Mouse (Mus musculus) megakaryocyte-erythroid progenitor cell, adult 5-6 weeks (primary cell): ENCODE measurements around the gene Filip1. TPM values are rescaled to one million over a fixed set of nuclear protein-coding genes. Genes with fewer than 3 reads are reported as not detected.

Experiments
- ATAC-seq: replicated peaks from 2 replicates; pipeline ENCODE4 v1.8.0; 2016; ENCODE audit warnings: mild to moderate bottlenecking, inconsistent platforms; ENCODE audit not compliant: severe bottlenecking, poor library complexity, low FRiP score, low TSS enrichment
- total RNA-seq, 2 experiments: library from RNA; stranded (forward) in 1 of 2; stranded (reverse) in 1 of 2; fragments of 200-1000, 215-1000 nt in 1 of 2; fragments of >200 nt in 1 of 2; fragmentation: Nextera tagmentation in 1 of 2; gene quantifications; 2 replicates each; pipeline ENCODE4 v1.2.3; 2014 to 2017

Gene Filip1
- total RNA-seq, 2 experiments from 2014 or later = not detected

GRCm38 (mm10) chr9:79806317-79807075 is 206.2 kb downstream of the Filip1 start:
- ATAC-seq = no peak

- no peak for ATAC-seq
These were observed 207.2 kb downstream of the Filip1 start for GRCm38 (mm10) chr9:79805426-79805825.

- ATAC-seq = no peak
These were observed 216.1 kb downstream of the Filip1 start for GRCm38 (mm10) chr9:79796461-79797135.

- no peak for ATAC-seq
These were observed 217.6 kb downstream of the Filip1 start for GRCm38 (mm10) chr9:79795076-79795475.

- ATAC-seq = peak; percentile 96
These were observed 219.5 kb downstream of the Filip1 start, which contains the start of gene Tmem30a for GRCm38 (mm10) chr9:79792841-79793835. Gene Tmem30a (minus strand): TSS chr9:79793507.

- no peak for ATAC-seq
These were observed 226.9 kb downstream of the Filip1 start for GRCm38 (mm10) chr9:79785794-79786085.

GRCm38 (mm10) chr9:79784934-79785793 is 227.5 kb downstream of the Filip1 start:
- ATAC-seq = no peak

GRCm38 (mm10) chr9:79784439-79784838 is 228.2 kb downstream of the Filip1 start:
- ATAC-seq = no peak

- peak; percentile 82 for ATAC-seq
These were observed 233.3 kb downstream of the Filip1 start for GRCm38 (mm10) chr9:79779354-79779753.

- no peak for ATAC-seq
These were observed 245.6 kb downstream of the Filip1 start for GRCm38 (mm10) chr9:79766991-79767545.

GRCm38 (mm10) chr9:79765329-79765728 is 247.3 kb downstream of the Filip1 start:
- no peak for ATAC-seq

Other genes starting within 250 kb of the Filip1 start
- 26.5 and 32.2 TPM in 2 replicates for gene Tmem30a, start 219.3 kb downstream of the Filip1 start, total RNA-seq (2014; fragmentation: Nextera tagmentation)
- 44.1 and 66.2 TPM in 2 replicates for gene Tmem30a, start 219.3 kb downstream of the Filip1 start, total RNA-seq (2017)
- 143 and 186 TPM in 2 replicates for gene Senp6, start 54.1 kb upstream of the Filip1 start, total RNA-seq (2014; fragmentation: Nextera tagmentation)
- gene Senp6, start 54.1 kb upstream of the Filip1 start, total RNA-seq (2017) = 169 and 190 TPM in 2 replicates
- gene Myo6, start 152.2 kb upstream of the Filip1 start, total RNA-seq (2014; fragmentation: Nextera tagmentation) = 0.72 and 9.1 TPM in 2 replicates
- gene Myo6, start 152.2 kb upstream of the Filip1 start, total RNA-seq (2017) = 4.9 and 8.4 TPM in 2 replicates